Mouse (Mus musculus) left cerebral cortex, postnatal 10 days (tissue): ENCODE results near the gene Lactbl1. TPM values are rescaled to one million over a fixed set of nuclear protein-coding genes. Genes with fewer than 3 reads are reported as not detected.

ENCODE experiments used
- DNase-seq, 2 experiments: peaks; one replicate each; pipeline ENCODE4 v3.0.0; 2021 to 2022; ENCODE audit warnings: low spot score in 2 of 2, mixed read lengths in 1 of 2; ENCODE audit errors: extremely low spot score in 1 of 2
- intact Hi-C: fragments of 180-260 bp; cut with DNase I; formaldehyde crosslinking; loops from one replicate; pipeline ENCODE4 v1.15.1; 2025
- microRNA-seq: library from miRNA; unstranded; fragments of <30 nt; microRNA quantifications from one replicate; pipeline ENCODE4 v1.2.0, GENCODE M21; 2022
- total RNA-seq, 2 experiments: library from RNA; stranded (reverse); gene quantifications; 2 replicates each; pipeline ENCODE4 v1.2.3; 2021

Lactbl1 gene
- total RNA-seq, 2 experiments from 2014 or later, result 0.14 TPM; not detected in 1

- no peak for DNase-seq
These were observed 45.3 kb downstream of the Lactbl1 start for GRCm38 (mm10) chr4:136667757-136668156.

GRCm38 (mm10) chr4:136672335-136673090 lies 50.1 kb downstream of the Lactbl1 start:
- intact Hi-C loops, result loop anchor here (10.0 kb wide), 1 partner anchor 312 kb away; no protein-coding TSS in a partner anchor

More at GRCm38 (mm10) chr4:136667757-136668156, 45.3 kb downstream of the Lactbl1 start:
- intact Hi-C loops, result no loop called here

GRCm38 (mm10) chr4:136675439-136675838 lies 53.0 kb downstream of the Lactbl1 start:
- DNase-seq, result no peak
- intact Hi-C loops, result loop anchor here (10.0 kb wide), 1 partner anchor 309 kb away; no protein-coding TSS in a partner anchor

More at GRCm38 (mm10) chr4:136672335-136673090, 50.1 kb downstream of the Lactbl1 start:
- DNase-seq, result no peak

- DNase-seq, result peak; percentile 84 to 87
- intact Hi-C loops, result loop anchor here (10.0 kb wide), 1 partner anchor 306 kb away; no protein-coding TSS in a partner anchor
These were observed 56.1 kb downstream of the Lactbl1 start for GRCm38 (mm10) chr4:136678480-136678879.

- no peak for DNase-seq
- intact Hi-C loops, result loop anchor here (10.0 kb wide), 1 partner anchor 306 kb away; no protein-coding TSS in a partner anchor
These were observed 56.8 kb downstream of the Lactbl1 start for GRCm38 (mm10) chr4:136679221-136679620.

GRCm38 (mm10) chr4:136680641-136681040 lies 58.2 kb downstream of the Lactbl1 start:
- intact Hi-C loops, result no loop called here
- no peak for DNase-seq

GRCm38 (mm10) chr4:136684485-136684884 lies 62.1 kb downstream of the Lactbl1 start:
- intact Hi-C loops, result no loop called here
- no peak for DNase-seq

- DNase-seq, result no peak
These were observed 63.0 kb downstream of the Lactbl1 start for GRCm38 (mm10) chr4:136685431-136685869.

GRCm38 (mm10) chr4:136688113-136688512 lies 65.7 kb downstream of the Lactbl1 start:
- intact Hi-C loops, result no loop called here
- DNase-seq, result no peak

More at GRCm38 (mm10) chr4:136685431-136685869, 63.0 kb downstream of the Lactbl1 start:
- intact Hi-C loops, result no loop called here

Small RNAs within 50 kb of the gene (microRNA-seq; reads per million reads assigned to microRNA genes)
- not detected for gene Gm22180

Other genes with a start within 250 kb of the Lactbl1 start
- 1 to 10 TPM; 5.8 to 7.5 TPM for gene Htr1d, start 199.1 kb upstream of the Lactbl1 start, total RNA-seq
- gene 6030445D17Rik, start 160.4 kb upstream of the Lactbl1 start, total RNA-seq, result under 1 TPM; 0.19 to 0.73 TPM
- gene Luzp1, start 152.9 kb upstream of the Lactbl1 start, total RNA-seq, result 10 to 100 TPM; 40.0 to 42.6 TPM
- 100 to 1,000 TPM; 128 to 139 TPM for gene Kdm1a, start 19.9 kb upstream of the Lactbl1 start, total RNA-seq
- gene Tex46, start 12.2 kb upstream of the Lactbl1 start, total RNA-seq, result not detected
- 10 to 100 TPM; 45.5 to 46.0 TPM for gene Ephb2, start 213.4 kb downstream of the Lactbl1 start, total RNA-seq